Mouse (Mus musculus) WW6 (cell line): ENCODE measurements around the gene Tmod3.
"Not testable (repeated sequence)": the region's sequence is repeated elsewhere in the genome, so short reads cannot be mapped to it uniquely, and the experiment has no call there.

Experiments
- DNase-seq: peaks from one replicate; pipeline ENCODE4 v3.0.0-alpha.2; 2013; ENCODE audit warnings: low read depth, low spot score

Tmod3 gene

GRCm38 (mm10) chr9:75495945-75496344, 63.5 kb downstream of the Tmod3 start:
- no peak for DNase-seq

DNA sequence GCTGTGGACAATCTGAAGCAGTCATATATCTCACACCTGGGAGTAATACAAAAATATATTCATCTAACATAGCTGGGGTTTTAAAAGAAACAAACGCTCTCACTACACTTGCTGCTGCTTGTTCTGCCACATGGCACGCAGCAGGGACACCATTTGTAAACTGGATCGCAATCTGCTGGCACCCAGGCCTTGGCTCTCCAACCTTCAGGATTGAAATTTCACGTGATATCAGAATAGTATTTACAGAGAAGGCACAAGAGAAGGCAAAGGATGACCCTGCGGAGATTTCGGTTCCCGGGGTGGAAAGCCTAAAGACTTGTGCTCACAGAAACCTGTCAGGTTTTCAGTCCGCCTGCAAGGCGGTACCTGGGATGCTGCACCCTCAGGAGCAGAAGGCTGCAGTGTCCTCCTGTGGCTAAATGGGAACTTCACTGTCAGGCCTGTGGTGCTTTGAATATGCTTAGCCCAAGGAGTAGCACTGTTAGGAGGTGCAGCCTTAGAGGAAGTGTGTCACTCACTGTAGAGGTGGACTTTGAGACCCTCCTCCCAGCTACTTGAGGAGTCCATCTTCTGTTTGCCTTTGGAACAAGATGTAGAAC, 65.0 kb downstream of the Tmod3 start:
- DNase-seq = no peak

- not testable (repeated sequence) for DNase-seq
Observed at GRCm38 (mm10) chr9:75488255-75488654, 71.2 kb downstream of the Tmod3 start.

DNA sequence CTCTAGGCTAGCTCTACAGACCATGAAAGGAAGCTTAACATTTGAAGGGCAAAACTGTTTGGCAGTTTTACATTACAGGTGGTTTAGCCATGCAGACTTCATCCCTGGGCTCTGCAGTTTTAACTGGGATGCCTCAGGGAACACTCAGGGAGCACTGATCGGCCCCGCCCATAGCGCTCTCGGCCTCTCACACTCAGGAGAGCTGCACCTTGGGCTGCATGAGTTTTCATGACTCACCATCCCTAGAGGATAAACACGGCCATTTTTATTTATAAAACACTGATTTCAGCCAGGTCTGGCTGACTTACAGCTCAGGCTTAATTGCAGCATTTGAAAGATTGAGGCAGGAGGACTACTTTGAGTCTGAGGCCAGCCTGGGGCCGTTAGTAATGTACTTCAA, 74.2 kb downstream of the Tmod3 start:
- no peak for DNase-seq

- no peak for DNase-seq
Observed at GRCm38 (mm10) chr9:75480536-75481075, 78.9 kb downstream of the Tmod3 start.

DNA sequence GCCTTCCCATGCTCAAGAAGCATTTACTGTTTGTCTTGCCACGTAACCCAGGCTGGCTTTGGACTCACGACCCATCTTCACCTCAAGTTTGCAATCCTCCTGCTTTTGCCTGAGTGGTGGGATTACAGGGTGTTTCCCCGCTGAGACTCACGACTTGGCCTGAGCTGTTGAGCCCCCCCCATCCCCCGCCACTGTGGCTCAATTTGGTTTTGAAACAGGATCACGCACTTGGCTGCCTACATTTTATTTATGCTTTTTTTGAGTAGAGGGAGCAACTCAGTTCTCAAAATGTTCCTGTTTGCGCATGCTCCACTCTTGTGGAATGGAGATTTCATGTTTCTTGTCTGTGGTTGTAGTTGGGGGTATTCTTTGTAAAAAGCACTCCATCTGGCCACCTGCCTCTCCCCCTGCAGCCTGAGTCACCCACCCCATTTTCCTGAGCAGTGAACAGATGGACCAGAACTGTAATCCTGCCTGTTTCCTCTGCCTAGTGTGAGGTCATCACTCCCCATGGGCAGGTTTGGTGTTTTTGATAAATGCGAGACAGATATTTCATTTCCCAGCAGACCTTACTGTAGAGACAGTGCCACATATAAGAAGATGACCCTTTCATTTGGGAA, 80.2 kb downstream of the Tmod3 start:
- DNase-seq = no peak

DNA sequence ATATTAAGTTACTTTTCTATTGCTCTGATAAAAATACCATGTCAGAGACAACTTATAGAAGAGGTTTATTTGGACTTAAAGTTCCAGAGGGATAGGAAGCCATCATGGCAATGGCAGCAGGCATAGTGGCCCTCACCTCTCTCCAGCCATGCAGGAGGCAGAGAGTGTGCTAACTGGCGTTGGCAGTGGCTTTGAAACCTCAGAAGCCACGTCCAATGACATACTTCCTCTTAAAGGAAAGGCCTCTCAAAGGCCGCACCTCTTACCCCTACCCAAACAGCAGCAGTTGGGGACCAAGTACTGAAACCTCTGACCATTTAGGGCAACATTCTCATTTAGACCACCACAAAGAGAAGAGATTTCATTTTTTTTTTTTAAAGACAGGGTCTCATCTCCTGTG, 82.2 kb downstream of the Tmod3 start:
- DNase-seq = no peak

DNA sequence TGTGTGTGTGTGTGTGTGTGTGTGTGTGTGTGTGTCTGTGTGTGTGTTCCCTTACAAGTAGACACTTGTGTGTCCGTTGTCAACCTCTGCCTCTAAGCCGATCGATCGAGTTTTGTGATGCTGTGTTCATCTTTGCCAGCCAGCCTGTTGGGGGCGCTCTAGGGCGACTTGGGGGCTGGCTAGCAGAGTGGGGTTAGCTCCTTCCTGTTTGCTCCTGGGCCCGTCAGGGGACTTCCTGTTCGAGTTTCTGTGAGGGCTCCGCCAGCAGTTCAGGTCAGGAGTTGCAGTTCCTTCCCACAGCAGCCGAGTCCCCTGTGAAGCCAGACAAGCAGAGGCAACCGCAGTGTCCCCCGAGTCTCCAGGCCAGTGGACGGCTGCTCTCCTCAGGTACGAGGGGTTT, 91.2 kb downstream of the Tmod3 start:
- peak; percentile 84 for DNase-seq

- no peak for DNase-seq
Observed at GRCm38 (mm10) chr9:75467581-75467980, 91.9 kb downstream of the Tmod3 start.

DNA sequence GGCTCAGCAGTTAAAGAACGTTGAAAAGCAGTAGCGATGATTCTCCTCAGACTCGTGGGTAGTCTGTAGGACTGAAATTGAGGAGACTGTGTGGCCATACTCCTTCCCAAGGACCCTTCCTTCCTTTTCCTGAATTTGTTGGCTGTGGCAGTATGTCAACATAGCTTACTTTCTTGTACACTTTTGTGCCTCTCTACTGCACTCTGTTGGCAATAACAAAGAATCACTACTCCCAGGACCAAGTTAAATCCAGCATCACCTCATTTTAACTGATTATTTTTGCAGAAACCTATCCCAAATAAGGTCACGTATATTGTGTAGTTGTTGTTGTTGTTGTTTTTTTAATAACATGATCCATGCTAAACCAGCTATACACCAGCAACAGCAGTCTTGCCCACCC, 92.8 kb downstream of the Tmod3 start:
- no peak for DNase-seq

DNA sequence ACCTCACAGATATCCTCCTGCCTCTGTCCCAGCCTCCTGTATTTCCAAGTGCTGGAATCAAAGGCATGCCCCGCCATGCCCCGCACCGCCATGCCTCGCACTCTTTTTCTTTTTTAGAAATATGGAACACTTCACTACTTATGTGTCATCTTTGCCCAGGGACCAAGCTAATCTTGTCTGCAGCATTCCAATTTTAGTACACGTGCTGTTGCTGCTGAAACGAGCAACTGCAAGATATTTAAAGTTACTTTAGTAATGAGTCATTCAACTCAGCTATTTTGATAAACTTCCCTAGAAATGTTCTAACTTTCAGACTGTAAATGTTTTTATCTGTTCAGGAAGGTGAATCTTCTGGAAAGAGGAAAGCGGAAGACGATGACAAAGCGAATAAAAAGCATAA, 93.6 kb downstream of the Tmod3 start:
- DNase-seq = no peak

DNA sequence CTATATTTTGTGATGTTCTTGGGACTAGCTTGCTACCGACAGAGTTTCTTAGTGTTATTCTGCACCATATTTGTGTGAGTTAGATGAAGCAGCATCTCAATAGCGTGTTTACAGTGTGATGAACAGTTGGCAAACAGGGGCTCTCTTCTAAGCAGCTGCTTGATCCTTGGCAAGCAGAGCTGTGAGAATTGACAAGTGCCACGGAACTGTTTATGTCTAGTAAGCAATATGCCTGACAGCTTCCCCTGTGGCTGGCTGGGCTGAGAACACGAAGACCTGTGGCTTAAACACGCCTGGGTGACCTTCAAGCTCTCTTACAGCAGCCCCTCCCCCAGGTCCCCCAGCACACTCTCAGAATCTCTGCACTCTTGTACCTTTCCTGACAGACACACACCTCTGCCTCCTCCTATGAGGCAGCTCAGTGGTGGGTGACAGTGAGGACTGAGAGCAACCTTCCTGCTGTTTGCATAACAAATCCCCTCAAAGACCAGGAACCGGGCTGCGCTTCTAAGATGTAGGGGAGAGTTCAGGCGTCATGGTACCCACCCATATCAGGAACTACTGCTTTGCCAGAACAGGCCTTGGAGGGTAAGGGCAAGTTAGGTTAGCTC, 96.3 kb downstream of the Tmod3 start:
- no peak for DNase-seq

GRCm38 (mm10) chr9:75455684-75456083, 103.8 kb downstream of the Tmod3 start:
- no peak for DNase-seq

- DNase-seq = no peak
Observed at GRCm38 (mm10) chr9:75453994-75454393, 105.5 kb downstream of the Tmod3 start.

DNA sequence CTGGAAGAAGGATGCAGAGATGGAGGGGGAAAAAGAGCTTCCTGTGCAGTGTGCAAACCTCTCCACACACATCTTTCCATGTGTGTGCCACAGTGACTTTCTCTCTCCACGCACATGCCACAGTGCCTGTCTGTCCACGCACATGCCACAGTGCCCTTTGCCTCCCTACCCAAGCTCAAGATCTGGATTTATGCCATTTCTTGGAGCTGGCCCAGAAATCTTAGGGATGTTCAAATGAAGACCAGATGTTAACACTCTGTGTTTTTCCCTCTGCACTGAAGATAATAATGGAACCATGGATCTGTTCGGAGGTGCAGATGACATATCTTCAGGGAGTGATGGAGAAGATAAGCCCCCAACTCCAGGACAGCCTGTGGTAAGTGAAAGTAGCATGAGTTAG, 111.4 kb downstream of the Tmod3 start:
- DNase-seq = no peak
